Mouse (Mus musculus): ENCODE data around the gene Ikbke.

Gene Ikbke

GRCm38 (mm10) chr1:131239576-131240193 is 39.7 kb downstream of the Ikbke start:
- DNase-seq (ENCODE audit: low read depth, low spot score) = no peak

GRCm38 (mm10) chr1:131238931-131239381 is 40.5 kb downstream of the Ikbke start:
- DNase-seq (ENCODE audit: low read depth, low spot score) = no peak

GRCm38 (mm10) chr1:131236077-131236476 is 43.3 kb downstream of the Ikbke start:
- no peak for DNase-seq (ENCODE audit: low read depth, low spot score)

GRCm38 (mm10) chr1:131233527-131233926 is 45.9 kb downstream of the Ikbke start:
- DNase-seq (ENCODE audit: low read depth, low spot score) = no peak

- no peak for DNase-seq (ENCODE audit: low read depth, low spot score)
Measured at GRCm38 (mm10) chr1:131228659-131229058, 50.7 kb downstream of the Ikbke start.

GRCm38 (mm10) chr1:131228225-131228624 is 51.2 kb downstream of the Ikbke start:
- DNase-seq (ENCODE audit: low read depth, low spot score) = no peak

GRCm38 (mm10) chr1:131224848-131225471 is 54.4 kb downstream of the Ikbke start:
- no peak for DNase-seq (ENCODE audit: low read depth, low spot score)

- no peak for DNase-seq (ENCODE audit: low read depth, low spot score)
Measured at GRCm38 (mm10) chr1:131223345-131223744, 56.1 kb downstream of the Ikbke start.

GRCm38 (mm10) chr1:131221822-131222590 is 57.4 kb downstream of the Ikbke start:
- no peak for DNase-seq (ENCODE audit: low read depth, low spot score)

- no peak for DNase-seq (ENCODE audit: low read depth, low spot score)
Measured at GRCm38 (mm10) chr1:131218933-131219332, 60.5 kb downstream of the Ikbke start.

GRCm38 (mm10) chr1:131213361-131213760 is 66.0 kb downstream of the Ikbke start:
- DNase-seq (ENCODE audit: low read depth, low spot score) = no peak

- no peak for DNase-seq (ENCODE audit: low read depth, low spot score)
Measured at GRCm38 (mm10) chr1:131212956-131213355, 66.5 kb downstream of the Ikbke start.

- no peak for DNase-seq (ENCODE audit: low read depth, low spot score)
Measured at GRCm38 (mm10) chr1:131211655-131212054, 67.8 kb downstream of the Ikbke start.

- no peak for DNase-seq (ENCODE audit: low read depth, low spot score)
Measured at GRCm38 (mm10) chr1:131209971-131210426, 69.4 kb downstream of the Ikbke start.

- DNase-seq (ENCODE audit: low read depth, low spot score) = no peak
Measured at GRCm38 (mm10) chr1:131208800-131209199, 70.6 kb downstream of the Ikbke start.

GRCm38 (mm10) chr1:131208081-131208480 is 71.3 kb downstream of the Ikbke start:
- no peak for DNase-seq (ENCODE audit: low read depth, low spot score)

- DNase-seq (ENCODE audit: low read depth, low spot score) = no peak
Measured at GRCm38 (mm10) chr1:131207531-131207930, 71.9 kb downstream of the Ikbke start.

- no peak for DNase-seq (ENCODE audit: low read depth, low spot score)
Measured at GRCm38 (mm10) chr1:131206342-131206741, 73.1 kb downstream of the Ikbke start.

GRCm38 (mm10) chr1:131204461-131204860 is 74.9 kb downstream of the Ikbke start:
- DNase-seq (ENCODE audit: low read depth, low spot score) = no peak

Measured in telencephalon, adult 2 months (tissue).